Mouse (Mus musculus): ENCODE data around the gene Zbtb11.
"Not testable (repeated sequence)": the region's sequence is repeated elsewhere in the genome, so short reads cannot be mapped to it uniquely, and the experiment has no call there.

The Zbtb11 gene

DNA sequence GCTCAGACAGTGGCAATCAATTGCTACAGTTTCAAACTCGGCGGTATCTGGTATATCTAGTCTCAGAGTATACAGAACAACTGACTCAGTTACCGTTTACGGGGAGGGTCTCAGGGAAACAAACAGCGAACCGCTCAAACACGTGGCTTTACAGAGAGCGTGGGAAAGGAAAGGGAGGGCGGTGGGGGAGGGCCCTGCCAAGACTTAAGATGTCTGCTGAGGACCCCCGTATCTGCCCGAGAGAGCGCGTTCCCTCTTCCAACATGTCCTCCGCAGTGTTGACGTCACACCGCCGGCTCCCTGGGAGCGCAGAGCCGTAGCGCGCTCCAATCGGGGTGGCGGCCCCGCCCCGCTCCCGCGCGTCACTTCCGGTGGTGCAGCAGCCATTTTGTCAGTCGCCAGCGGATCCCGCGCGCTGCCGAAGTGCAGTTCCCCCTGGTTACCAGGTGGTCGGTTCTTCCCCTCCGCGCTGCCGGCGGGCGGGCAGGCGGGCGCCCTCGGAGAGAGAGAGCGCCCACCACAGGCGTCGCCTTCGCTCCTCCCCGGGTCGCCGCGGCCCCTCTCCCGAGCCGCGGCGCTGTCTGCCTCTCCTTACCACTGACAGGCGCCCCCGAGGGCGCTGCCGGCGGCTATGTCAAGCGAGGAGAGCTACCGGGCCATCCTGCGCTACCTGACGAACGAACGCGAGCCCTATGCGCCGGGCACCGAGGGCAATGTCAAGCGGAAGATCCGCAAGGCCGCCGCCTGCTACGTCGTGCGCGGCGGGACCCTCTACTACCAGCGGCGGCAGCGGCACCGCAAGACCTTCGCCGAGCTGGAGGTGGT lies at the start of gene Zbtb11:
Gene Zbtb11, plus strand, starts transcription at position 453 of the 825 bp plus-strand sequence.
- peak; percentile 98 for DNase-seq (ENCODE audit: low spot score)

DNA sequence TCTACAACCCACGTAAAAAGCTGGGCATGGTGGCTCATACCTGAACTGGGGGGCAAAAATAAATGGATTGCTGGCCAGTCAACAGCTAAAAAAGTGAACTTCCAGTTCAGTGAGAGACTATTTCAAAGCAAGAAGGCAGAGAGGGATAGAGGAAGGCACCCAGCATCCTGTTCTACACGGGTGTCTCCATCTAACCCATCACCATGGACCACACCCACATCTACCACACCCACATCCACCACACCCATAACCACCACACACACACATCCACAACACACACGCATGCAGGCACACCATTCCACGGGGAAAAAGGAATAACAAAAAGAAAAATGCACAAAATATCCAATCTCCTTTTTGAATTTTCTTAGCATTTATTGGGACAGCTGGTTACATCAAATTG lies 49.7 kb upstream of the Zbtb11 start:
- DNase-seq (ENCODE audit: low spot score), result no peak

- DNase-seq (ENCODE audit: low spot score), result no peak
These were observed 39.9 kb upstream of the Zbtb11 start for GRCm38 (mm10) chr16:55933681-55934343.

DNA sequence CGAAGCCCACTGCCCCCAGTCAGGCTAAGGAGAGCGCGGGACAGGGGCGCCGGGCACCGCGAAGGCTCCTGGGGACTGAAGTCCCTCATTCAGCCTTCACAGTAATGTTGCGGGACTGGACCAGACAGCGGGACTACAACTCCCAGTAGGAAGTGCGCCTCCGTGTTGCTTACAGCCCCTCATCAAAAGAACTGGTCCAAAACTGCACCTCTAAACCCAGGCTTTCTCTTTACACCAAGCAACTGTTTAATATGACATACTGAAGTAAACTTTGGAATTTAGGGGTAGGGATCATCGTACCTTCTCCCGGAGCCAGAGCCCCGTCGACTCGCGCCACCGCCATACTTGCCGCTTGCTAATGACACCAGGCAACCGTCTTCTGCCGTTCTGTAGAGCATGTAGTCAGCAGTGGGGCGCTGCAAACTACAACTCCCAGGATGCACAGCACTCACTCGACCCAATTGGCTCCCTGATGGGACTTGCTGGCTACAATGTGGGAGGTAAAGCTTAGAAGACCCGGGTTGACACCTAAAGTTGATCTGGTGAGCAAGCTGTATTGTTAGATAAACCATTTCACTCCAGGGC lies 39.1 kb upstream of the Zbtb11 start, which contains the start of gene Cep97:
Gene Cep97, minus strand, starts transcription at position 403 of the 585 bp plus-strand sequence.
- DNase-seq (ENCODE audit: low spot score), result peak; percentile 95

- DNase-seq (ENCODE audit: low spot score), result no peak
These were observed 34.9 kb upstream of the Zbtb11 start for GRCm38 (mm10) chr16:55938761-55939160.

GRCm38 (mm10) chr16:55939703-55940102 lies 34.0 kb upstream of the Zbtb11 start:
- peak; percentile 11 for DNase-seq (ENCODE audit: low spot score)

DNA sequence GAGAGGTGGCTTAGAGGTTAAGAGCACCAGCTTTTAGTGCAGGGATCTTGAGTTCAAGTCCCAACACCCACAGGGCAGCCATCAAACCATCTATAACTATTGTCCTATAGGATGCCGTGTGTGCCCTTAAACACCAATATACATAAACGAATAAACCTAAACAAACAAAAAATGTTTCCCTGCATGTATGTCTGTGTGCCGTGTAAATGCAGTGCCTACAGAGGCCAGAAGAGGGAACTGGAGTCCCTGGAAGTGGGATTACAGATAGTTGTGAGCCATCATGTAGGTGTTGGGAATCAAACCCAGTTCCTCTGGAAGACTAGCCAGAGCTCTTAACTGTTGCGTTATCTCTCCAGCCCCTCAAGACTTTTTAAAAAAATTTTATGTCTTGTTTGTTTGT lies 32.9 kb upstream of the Zbtb11 start:
- no peak for DNase-seq (ENCODE audit: low spot score)

GRCm38 (mm10) chr16:55947266-55947665 lies 26.4 kb upstream of the Zbtb11 start:
- DNase-seq (ENCODE audit: low spot score), result no peak

DNA sequence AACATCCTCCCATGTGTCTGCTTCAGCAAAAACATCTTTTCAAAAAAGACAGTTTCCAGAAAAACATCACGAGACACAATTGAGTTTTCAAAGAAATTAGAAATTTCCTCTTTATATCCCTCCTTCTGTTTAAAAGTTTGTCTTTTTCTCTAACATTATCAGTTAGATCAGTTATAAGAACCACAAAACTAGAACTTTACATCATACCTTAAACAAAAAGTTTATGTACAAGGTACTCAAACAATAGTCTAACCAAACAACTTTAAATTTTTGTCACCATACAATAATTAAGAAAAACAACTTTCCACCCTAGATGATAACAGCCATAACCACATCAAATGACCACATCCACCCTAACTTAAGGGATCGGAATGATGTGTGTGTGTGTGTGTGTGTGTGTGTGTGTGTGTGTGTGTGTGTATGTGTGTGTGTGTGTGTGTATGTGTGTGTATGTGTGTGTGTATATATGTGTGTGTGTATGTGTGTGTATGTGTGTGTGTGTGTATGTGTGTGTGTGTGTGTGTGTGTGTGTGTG lies 25.7 kb upstream of the Zbtb11 start:
- not testable (repeated sequence) for DNase-seq (ENCODE audit: low spot score)

DNA sequence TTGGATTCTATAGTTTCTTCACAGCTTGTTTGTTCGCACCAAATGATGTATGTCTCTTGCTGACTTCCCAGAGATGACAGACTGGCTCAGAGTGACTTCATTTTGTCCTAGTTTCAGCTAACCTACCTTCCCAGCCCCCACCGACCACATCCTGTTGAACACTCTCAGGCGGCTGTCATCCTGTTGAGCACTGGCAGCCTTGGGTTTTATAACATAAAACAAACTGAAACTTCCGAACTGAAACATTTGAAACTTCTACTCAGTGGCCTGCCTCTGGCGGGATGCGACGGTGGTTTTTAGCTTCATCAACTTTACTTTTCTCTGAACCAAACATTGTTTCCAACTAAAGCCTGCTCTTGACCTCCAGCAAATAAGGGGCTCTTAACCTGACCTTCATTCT lies 24.7 kb upstream of the Zbtb11 start:
- no peak for DNase-seq (ENCODE audit: low spot score)

- DNase-seq (ENCODE audit: low spot score), result no peak
These were observed 23.2 kb upstream of the Zbtb11 start for GRCm38 (mm10) chr16:55950462-55950861.

- DNase-seq (ENCODE audit: low spot score), result peak; percentile 59
These were observed 22.6 kb upstream of the Zbtb11 start for GRCm38 (mm10) chr16:55950946-55951678.

DNA sequence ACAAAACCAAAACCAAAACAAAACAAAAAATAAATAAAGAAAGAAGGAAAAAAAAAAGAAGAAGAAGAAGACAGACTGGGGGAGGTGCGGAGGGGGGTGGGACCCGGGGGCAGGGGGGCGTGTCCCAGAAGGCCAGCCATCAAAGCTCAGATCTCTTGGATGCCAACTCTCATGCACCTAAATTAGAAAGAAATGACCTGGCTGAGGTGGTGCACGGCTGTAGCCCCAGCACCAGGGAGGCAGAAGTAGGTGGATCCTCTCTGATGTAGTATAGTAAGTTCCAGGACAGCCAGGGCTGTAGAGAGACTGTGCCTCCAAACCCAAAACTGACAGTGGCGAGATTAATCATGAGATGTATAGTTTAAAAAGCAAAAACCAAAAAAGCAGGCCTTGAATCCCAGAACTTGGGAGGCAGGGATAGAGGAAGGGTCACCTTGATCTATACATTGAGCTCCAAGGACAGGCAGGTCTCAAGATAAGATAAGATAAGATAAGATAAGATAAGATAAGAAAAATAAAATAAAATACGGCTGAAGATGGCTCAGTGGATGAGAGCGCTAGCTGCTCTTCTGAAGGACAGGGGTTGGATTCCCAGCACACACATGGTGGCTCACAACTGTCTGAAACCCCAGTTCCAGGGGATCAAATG lies 21.9 kb upstream of the Zbtb11 start:
- no peak for DNase-seq (ENCODE audit: low spot score)

GRCm38 (mm10) chr16:55952771-55953170 lies 20.9 kb upstream of the Zbtb11 start:
- DNase-seq (ENCODE audit: low spot score), result no peak

- DNase-seq (ENCODE audit: low spot score), result not testable (repeated sequence)
These were observed 19.5 kb upstream of the Zbtb11 start for GRCm38 (mm10) chr16:55954196-55954595.

- DNase-seq (ENCODE audit: low spot score), result not testable (repeated sequence)
These were observed 10.6 kb upstream of the Zbtb11 start for GRCm38 (mm10) chr16:55963068-55963467.

DNA sequence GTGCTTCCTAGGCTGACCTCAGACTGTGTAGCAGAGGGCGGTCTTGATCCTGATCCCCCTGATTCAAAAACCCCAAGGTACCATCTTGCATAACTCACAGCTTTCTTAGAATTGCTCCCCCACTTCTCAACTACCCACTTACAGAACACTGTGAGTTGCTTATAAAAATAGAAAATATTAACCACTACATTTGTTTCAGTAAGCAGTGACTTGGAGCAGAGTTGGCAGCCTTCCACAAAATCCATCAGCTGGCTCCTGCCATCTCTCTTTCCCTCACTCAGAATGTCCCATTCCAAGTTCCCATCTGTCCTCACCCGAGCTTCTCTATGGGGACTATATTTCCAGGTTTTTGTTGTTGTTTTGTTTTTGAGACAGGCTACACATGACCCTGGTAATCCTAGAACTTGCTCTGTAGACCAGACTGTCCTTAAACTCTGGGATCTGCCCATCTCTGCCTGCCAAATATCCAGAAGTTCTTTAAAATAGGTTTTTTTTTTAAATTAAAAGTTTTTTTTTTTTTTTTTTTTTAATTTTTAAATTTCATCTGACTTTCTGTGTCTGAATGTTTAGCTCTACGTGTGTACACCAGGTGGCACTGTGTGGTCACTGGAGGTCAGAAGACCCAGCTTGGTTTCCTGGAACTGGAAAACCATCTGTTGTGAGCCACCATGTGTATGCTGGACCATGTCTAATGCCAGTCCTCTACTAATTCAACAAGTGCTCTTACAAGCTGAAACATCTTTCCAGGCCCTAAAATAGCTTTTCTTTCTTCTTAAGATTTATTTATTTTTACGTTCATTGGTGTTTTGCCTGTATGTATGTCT lies 9.3 kb upstream of the Zbtb11 start:
- DNase-seq (ENCODE audit: low spot score), result no peak

DNA sequence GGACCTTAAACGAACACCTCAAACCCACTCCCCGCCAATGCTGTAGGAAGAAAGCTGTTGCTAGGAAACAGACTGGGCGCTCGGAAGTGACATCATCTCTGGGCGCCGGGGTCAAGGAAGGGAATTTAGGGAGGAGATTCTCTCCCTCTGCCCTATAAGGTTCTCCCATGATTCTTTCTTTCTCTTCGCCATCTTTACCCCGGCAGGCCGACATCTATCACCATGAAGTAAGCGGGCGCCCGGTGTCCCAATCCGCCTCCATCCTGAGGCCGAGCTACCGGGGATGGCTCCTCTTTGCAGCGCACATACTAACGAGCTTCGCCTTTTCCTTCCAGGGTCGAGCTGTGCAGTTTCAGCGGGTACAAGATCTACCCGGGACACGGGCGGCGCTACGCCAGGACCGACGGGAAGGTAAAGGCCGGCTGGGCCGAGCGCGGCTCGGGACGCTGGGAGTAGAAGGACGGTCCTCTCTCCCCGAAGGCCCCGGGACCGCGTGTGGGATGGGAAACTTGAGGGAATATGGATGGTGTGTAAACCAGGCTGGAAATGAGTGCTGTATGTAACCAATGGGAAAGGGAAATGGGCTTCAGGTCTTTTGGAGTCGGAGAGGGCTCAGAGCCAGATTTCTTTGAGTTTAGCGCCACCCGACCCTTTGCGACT lies 7.3 kb upstream of the Zbtb11 start, which contains the start of gene Rpl24:
Gene Rpl24, plus strand, starts transcription at position 64 of the 660 bp plus-strand sequence.
- peak; percentile 93 for DNase-seq (ENCODE audit: low spot score)

GRCm38 (mm10) chr16:55967221-55967620 lies 6.5 kb upstream of the Zbtb11 start:
- no peak for DNase-seq (ENCODE audit: low spot score)

DNA sequence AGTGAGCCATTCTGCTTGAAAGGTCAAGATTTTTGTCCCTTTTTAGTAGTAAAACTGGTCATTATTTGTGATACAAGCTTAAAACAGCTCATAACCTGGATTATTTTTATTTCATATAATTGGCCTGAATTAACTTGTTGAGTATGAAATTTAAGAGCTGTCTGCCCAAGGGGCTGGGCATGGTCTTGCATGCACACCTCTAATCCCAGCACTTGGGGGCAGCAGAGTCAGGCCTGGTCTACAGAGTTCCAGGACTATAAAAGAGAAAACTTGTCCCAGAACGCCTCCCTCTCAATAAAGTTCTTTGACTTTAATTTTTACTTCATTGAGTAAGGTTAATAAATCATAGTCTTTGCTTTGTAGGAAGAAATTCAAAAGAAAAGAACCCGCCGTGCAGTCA lies 4.5 kb upstream of the Zbtb11 start:
- no peak for DNase-seq (ENCODE audit: low spot score)

Measured in yolk sac, embryonic 10.5 days (tissue).